Mouse (Mus musculus) intestine, embryonic 14.5 days (tissue): ENCODE results near the gene Arl5c. TPM values are rescaled to one million over a fixed set of nuclear protein-coding genes. Genes with fewer than 3 reads are reported as not detected.

ENCODE experiments used
- ATAC-seq: fragments of 200-750 bp; cut with Nextera tagmentation; replicated peaks from 2 replicates; pipeline ENCODE4 v1.8.0; 2017; ENCODE audit warnings: low read depth, moderate number of reproducible peaks, moderate TSS enrichment, moderate library complexity; ENCODE audit not compliant: low FRiP score, low TSS enrichment
- DNase-seq: peaks from one replicate; pipeline ENCODE4 v3.0.0-alpha.2; 2018; ENCODE audit warnings: low spot score
- H3K27ac ChIP-seq: fragments of 300-500 bp; sonication (generic); 2 replicates; pipeline ENCODE4 v1.5.1; 2014; ENCODE audit warnings: low read depth, mild to moderate bottlenecking, control low read depth
- H3K27me3 ChIP-seq: fragments of 300-500 bp; sonication (generic); replicated peaks from 2 replicates; pipeline ENCODE4 v1.6.1; 2014; ENCODE audit warnings: low read length, control low read depth; ENCODE audit not compliant: control insufficient read depth, insufficient read depth
- H3K36me3 ChIP-seq: fragments of 300-500 bp; sonication (generic); 2 replicates; pipeline ENCODE4 v1.6.1; 2014; ENCODE audit warnings: low read length, control low read depth; ENCODE audit not compliant: control insufficient read depth, insufficient read depth
- H3K4me1 ChIP-seq: fragments of 300-500 bp; sonication (generic); replicated peaks from 2 replicates; pipeline ENCODE4 v1.6.1; 2014; ENCODE audit warnings: low read length, control low read depth, mixed read lengths; ENCODE audit not compliant: control insufficient read depth, insufficient read depth
- H3K4me2 ChIP-seq: fragments of 300-500 bp; sonication (generic); 2 replicates; pipeline ENCODE4 v1.6.1; 2014; ENCODE audit warnings: low read length
- H3K4me3 ChIP-seq: fragments of 300-500 bp; sonication (generic); 2 replicates; pipeline ENCODE4 v1.5.1; 2014; ENCODE audit warnings: low read depth, low read length, control low read depth, mixed read lengths
- H3K9ac ChIP-seq: fragments of 300-500 bp; sonication (generic); 2 replicates; pipeline ENCODE4 v1.6.1; 2014; ENCODE audit warnings: mild to moderate bottlenecking, low read length
- H3K9me3 ChIP-seq: fragments of 300-500 bp; sonication (generic); 2 replicates; pipeline ENCODE4 v1.6.1; 2016; ENCODE audit warnings: low read length, control low read depth; ENCODE audit not compliant: control insufficient read depth
- WGBS: fragments of 180-500 bp; shearing (Covaris S2); extraction: QIAGEN DNeasy Blood & Tissue Kit; methylation state at CpG from one replicate; pipeline ENCODE4 v1.1.7; 2014; 5-methylcytosine and 5-hydroxymethylcytosine counted together
- polyA plus RNA-seq: library from polyadenylated mRNA; unstranded; fragments of >200 nt; fragmentation: Nextera tagmentation; extraction: Ambion mirVana; gene quantifications from 2 replicates; pipeline ENCODE4 v1.2.1, GENCODE M21; 2014

Gene Arl5c
- polyA plus RNA-seq, 1 experiment from 2014 or later: 13.8 TPM

- 6% methylated on average over 5 of the region's 5 CpGs for WGBS
- ATAC-seq: peak; percentile 42; the same call in 1 of the 2 replicates
- H3K9ac ChIP-seq: no peak overlapping the region
- H3K36me3 ChIP-seq: peaks cover 35% of the 10 kb centered on the region
- no peak overlapping the region for H3K4me3 ChIP-seq
- peak; percentile 94 for DNase-seq
- H3K4me1 ChIP-seq: peaks cover 8% of the 10 kb centered on the region; the same call in 1 of the 2 replicates
- peaks cover 9% of the 10 kb centered on the region for H3K27me3 ChIP-seq
- H3K9me3 ChIP-seq: no peaks in the 10 kb centered on the region
- no peak overlapping the region for H3K4me2 ChIP-seq
- no peak overlapping the region for H3K27ac ChIP-seq
Observed at GRCm38 (mm10) chr11:98031443-98031770, 35.4 kb upstream of the Arl5c start.

GRCm38 (mm10) chr11:98030701-98031442, 34.9 kb upstream of the Arl5c start:
- H3K27me3 ChIP-seq: peaks cover 5% of the 10 kb centered on the region; the same call in 1 of the 2 replicates
- 53% methylated on average over 5 of the region's 5 CpGs for WGBS
- no peak overlapping the region for H3K4me2 ChIP-seq
- no peak overlapping the region for H3K9ac ChIP-seq
- ATAC-seq (no peak), DNase-seq (peak; percentile 59)
- no peak overlapping the region for H3K4me3 ChIP-seq
- H3K9me3 ChIP-seq: no peaks in the 10 kb centered on the region
- peaks cover 35% of the 10 kb centered on the region for H3K36me3 ChIP-seq
- no peak overlapping the region for H3K27ac ChIP-seq
- peaks cover 8% of the 10 kb centered on the region for H3K4me1 ChIP-seq

- 22% methylated on average over 7 of the region's 7 CpGs for WGBS
- Histone ChIP-seq H3K36me3 (peaks cover 35% of the 10 kb centered on the region), H3K27me3 (no peaks in the 10 kb centered on the region), H3K9ac (peak overlapping the region; percentile 100), H3K4me1 (peaks cover 10% of the 10 kb centered on the region), H3K27ac (no peak overlapping the region), H3K9me3 (no peaks in the 10 kb centered on the region), H3K4me3 (peak overlapping the region; percentile 100), H3K4me2 (peak overlapping the region; percentile 98)
- DNase-seq (no peak), ATAC-seq (no peak)
Observed at GRCm38 (mm10) chr11:98027785-98028184, 31.8 kb upstream of the Arl5c start.

GRCm38 (mm10) chr11:98027297-98027688, 31.3 kb upstream of the Arl5c start:
- Histone ChIP-seq H3K9ac (peak overlapping the region; percentile 100), H3K4me2 (peak overlapping the region; percentile 98), H3K27ac (peak overlapping the region; percentile 87), H3K36me3 (peaks cover 35% of the 10 kb centered on the region), H3K4me1 (peaks cover 10% of the 10 kb centered on the region), H3K27me3 (no peaks in the 10 kb centered on the region), H3K9me3 (no peaks in the 10 kb centered on the region), H3K4me3 (peak overlapping the region; percentile 100)
- under 1% methylated on average over 18 of the region's 18 CpGs for WGBS
- DNase-seq: no peak
- ATAC-seq: no peak

GRCm38 (mm10) chr11:98026570-98027296, 30.8 kb upstream of the Arl5c start, which contains the start of gene Rpl19:
Gene Rpl19 (plus strand): TSS chr11:98026710.
- Histone ChIP-seq H3K9me3 (no peaks in the 10 kb centered on the region), H3K4me2 (peak within 1 kb of the TSS; percentile 98), H3K36me3 (peaks cover 35% of the 10 kb centered on the region), H3K27me3 (no peaks in the 10 kb centered on the region), H3K4me3 (peak within 1 kb of the TSS; percentile 100), H3K27ac (peak within 1 kb of the TSS; percentile 87), H3K4me1 (peaks cover 13% of the 10 kb centered on the region), H3K9ac (peak within 1 kb of the TSS; percentile 100)
- ATAC-seq (peak; percentile 71), DNase-seq (peak; percentile 93)
- WGBS: under 1% methylated on average over 67 of the region's 69 CpGs

- no peaks in the 10 kb centered on the region for H3K9me3 ChIP-seq
- H3K4me3 ChIP-seq: peak overlapping the region; percentile 100
- peaks cover 18% of the 10 kb centered on the region for H3K4me1 ChIP-seq
- H3K27me3 ChIP-seq: no peaks in the 10 kb centered on the region
- DNase-seq (no peak), ATAC-seq (no peak; the same call in 1 of the 2 replicates)
- H3K9ac ChIP-seq: peak overlapping the region; percentile 100
- peak overlapping the region; percentile 87 for H3K27ac ChIP-seq
- H3K36me3 ChIP-seq: peaks cover 34% of the 10 kb centered on the region
- 4% methylated on average over 15 of the region's 15 CpGs for WGBS
- peak overlapping the region; percentile 98 for H3K4me2 ChIP-seq
Observed at GRCm38 (mm10) chr11:98026248-98026569, 30.2 kb upstream of the Arl5c start.

- no peak overlapping the region for H3K9ac ChIP-seq
- no peak overlapping the region for H3K4me3 ChIP-seq
- no peak overlapping the region for H3K4me2 ChIP-seq
- peaks cover 17% of the 10 kb centered on the region for H3K36me3 ChIP-seq
- no peak overlapping the region for H3K27ac ChIP-seq
- 79% methylated on average over 3 of the region's 3 CpGs for WGBS
- no peak for ATAC-seq
- no peaks in the 10 kb centered on the region for H3K9me3 ChIP-seq
- no peak for DNase-seq
- peaks cover 30% of the 10 kb centered on the region for H3K4me1 ChIP-seq
- H3K27me3 ChIP-seq: no peaks in the 10 kb centered on the region
Observed at GRCm38 (mm10) chr11:98024516-98024915, 28.5 kb upstream of the Arl5c start.

GRCm38 (mm10) chr11:98022555-98023371, 26.8 kb upstream of the Arl5c start, which contains the start of gene Cacnb1:
Gene Cacnb1 (minus strand): TSS chr11:98023034.
- peak; percentile 33 for ATAC-seq
- peaks cover 29% of the 10 kb centered on the region for H3K4me1 ChIP-seq
- peak within 1 kb of the TSS; percentile 80 for H3K4me3 ChIP-seq
- H3K4me2 ChIP-seq: peak within 1 kb of the TSS; percentile 92
- DNase-seq: peak; percentile 86
- H3K36me3 ChIP-seq: peaks cover under 1% of the 10 kb centered on the region; the same call in 1 of the 2 replicates
- H3K9me3 ChIP-seq: no peaks in the 10 kb centered on the region
- peak within 1 kb of the TSS; percentile 71 for H3K9ac ChIP-seq
- H3K27me3 ChIP-seq: no peaks in the 10 kb centered on the region
- H3K27ac ChIP-seq: peak within 1 kb of the TSS; percentile 89
- WGBS: 1% methylated on average over 50 of the region's 52 CpGs
